Mouse (Mus musculus) lung, postnatal 36 days (tissue): ENCODE measurements around the gene Fam241b.

Experiments used
- DNase-seq: peaks from one replicate; pipeline ENCODE4 v3.0.0; 2022; ENCODE audit warnings: mixed read lengths

The Fam241b gene

GRCm38 (mm10) chr10:62069946-62070345, 73.8 kb downstream of the Fam241b start:
- DNase-seq = no peak

- DNase-seq = peak; percentile 17
Measured at GRCm38 (mm10) chr10:62069398-62069797, 74.3 kb downstream of the Fam241b start.

- DNase-seq = peak; percentile 23
Measured at GRCm38 (mm10) chr10:62068532-62068931, 75.2 kb downstream of the Fam241b start.

GRCm38 (mm10) chr10:62066213-62066612, 77.5 kb downstream of the Fam241b start:
- DNase-seq = peak; percentile 21

GRCm38 (mm10) chr10:62062786-62063185, 80.9 kb downstream of the Fam241b start:
- no peak for DNase-seq

- no peak for DNase-seq
Measured at GRCm38 (mm10) chr10:62060969-62061678, 82.6 kb downstream of the Fam241b start.

- DNase-seq = no peak
Measured at GRCm38 (mm10) chr10:62060224-62060913, 83.4 kb downstream of the Fam241b start.

- DNase-seq = no peak
Measured at GRCm38 (mm10) chr10:62058508-62059375, 85.0 kb downstream of the Fam241b start.
